Mouse (Mus musculus) lung, postnatal 25 days (tissue): ENCODE data around the gene Tgfbr1.

Experiments used
- DNase-seq: peaks from one replicate; pipeline ENCODE4 v3.0.0; 2022; ENCODE audit warnings: low spot score

Gene Tgfbr1

DNA sequence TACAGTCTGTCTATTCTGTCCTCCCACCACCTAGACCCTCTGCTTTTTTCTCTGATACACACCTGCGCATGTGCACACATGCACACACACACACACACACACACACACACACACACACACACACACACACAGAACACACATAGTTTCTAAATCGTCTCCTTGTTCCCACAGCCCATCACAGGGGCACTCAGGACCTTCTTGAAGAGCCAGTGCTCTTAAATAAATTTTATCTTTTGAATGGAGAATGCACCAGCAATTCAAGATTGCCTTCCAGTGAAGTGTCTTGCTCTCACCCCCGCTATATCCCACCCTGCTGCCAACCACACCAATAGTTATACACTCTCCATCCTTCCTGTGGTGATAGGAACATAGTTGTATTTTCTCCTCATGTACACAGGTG lies 69.9 kb downstream of the Tgfbr1 start:
- no peak for DNase-seq

DNA sequence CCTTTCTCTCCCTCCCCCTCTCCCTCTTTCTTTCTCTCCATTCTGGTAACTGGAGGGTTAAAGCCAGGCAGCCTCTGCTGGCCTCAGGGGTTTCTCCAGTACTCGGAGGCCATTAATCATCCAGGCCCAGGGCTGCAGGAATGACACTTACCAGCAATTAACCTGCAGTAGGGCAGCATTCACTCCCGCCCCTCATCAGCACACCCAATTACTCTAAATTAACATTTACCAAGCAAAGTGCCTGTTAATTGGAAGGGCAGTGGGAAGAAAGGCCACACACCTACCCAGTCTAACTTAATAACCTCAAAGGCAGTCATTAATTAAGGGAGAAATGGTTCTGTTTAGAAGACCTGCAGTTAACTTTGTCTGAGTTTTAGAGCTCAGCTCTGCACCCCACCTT lies 71.4 kb downstream of the Tgfbr1 start:
- DNase-seq = no peak

DNA sequence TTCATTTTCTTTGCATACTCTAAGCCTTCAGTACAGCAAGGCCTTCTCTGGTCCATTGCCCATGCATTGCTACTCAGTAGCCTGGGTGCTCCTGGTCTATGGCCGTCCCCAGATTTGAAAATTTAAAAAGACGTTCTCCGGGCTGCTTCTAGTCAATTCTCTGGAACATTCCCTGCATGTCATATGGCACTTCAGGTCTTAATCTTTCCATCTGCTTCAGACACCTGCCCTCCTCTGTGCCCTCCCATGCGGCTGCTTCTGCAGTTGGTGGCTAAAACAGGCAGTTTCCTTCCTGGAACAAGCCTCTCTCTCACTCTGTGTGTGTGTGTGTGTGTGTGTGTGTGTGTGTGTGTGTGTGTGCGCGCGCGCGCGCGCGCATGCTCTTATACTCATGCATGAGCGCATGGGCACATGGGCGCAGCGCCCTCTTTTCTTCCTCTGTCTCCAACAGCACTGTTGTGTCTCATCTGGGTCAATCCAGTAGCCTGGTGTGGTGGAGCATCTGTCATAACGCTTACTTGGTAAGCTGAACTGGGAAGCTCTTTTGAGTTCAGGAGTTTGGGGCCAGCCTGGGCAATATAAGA lies 72.3 kb downstream of the Tgfbr1 start:
- DNase-seq = no peak

DNA sequence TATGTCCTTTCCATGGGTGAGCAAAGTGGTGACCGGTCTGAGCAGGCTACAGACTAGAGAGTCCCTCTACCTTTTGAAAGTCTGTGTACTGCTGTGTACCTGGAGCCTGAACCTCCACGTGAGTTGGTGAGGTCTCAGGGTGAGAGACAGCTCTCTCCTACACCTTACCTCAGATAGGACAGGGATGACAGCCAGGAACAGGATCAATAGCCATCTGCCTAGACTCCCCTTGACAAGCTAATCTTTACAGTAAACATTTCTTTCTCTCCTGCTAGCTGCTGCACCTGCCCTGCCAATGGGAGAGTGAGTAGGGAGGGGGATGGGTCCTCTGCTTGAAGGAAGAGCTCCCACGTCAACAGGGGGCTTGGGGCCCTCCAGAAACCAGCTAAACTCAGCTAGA lies 74.6 kb downstream of the Tgfbr1 start:
- no peak for DNase-seq

DNA sequence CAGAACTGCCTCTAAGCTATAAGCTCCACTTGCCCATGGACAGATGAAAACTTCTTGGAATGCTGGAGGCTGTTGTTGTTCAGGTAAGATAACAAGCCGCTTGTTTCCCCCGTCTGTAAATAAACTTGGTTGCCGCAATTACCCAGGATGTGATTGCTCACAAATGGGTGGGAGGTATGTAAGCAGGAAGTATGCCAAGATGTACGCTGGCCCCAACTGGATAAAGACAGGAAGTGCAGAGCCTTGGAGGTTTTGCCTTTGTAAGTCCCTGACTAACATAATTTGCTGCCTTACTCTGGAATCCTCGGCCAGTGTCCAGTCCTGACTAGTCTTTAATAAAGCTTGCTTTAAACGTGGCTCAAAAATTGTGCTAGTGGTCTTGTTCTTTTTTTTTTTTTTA lies 77.5 kb downstream of the Tgfbr1 start:
- DNase-seq = no peak

DNA sequence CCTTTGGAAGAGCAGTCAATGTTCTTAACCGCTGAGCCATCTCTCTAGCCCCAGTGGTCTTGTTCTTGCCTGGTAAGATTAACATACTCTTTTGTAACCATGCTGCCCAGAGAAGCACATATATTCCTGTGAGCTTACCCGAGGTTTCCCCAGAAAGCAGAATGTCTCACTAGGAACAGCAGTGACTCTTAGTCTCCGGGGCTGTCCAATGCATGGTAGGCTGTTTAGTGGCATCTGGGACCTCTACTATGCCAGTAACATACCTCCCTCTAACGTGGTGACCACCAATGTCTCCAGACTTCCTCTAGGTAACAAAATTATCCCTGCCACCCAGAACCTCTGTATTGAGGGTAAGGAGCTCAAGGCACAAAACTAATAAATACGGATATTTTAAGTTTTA lies 78.1 kb downstream of the Tgfbr1 start:
- DNase-seq = no peak

DNA sequence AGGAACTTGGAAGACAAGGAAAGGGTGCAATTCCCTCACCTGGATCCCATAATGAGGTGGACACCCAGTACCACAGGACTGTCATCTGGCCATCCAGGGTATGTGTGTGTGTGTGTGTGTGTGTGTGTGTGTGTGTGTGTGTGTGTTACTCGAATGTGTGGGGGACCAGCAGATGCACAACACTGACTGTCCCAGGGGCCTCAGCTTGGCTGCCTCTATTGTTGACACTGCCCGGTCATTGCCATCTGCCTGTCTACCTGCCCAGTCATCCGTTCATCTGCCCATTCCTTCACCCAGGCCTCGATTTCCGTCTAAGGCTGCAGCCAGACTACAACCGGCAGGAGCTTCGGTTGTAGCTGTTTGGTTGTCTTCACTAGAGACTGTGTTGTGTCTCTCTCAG lies 79.7 kb downstream of the Tgfbr1 start:
- DNase-seq = no peak

DNA sequence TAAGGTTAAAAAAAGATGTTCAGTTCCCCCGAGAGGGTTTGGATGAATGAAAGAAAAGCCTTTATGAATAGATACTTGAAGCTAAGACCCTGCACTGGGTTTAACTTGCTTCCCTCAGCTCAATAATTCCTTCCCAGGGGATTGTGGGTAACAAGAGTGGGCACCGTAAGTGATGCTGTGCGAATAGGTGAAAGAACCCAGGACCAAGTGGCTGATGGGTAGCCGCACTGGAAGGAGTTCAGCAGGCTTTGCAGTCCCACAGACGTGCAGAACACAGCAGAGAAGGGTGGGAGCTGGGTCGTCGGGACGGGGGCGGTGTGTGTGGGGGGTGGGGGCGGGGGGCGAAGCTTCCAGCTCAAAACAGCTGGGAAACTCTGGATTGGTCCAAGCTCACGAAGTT lies 82.1 kb downstream of the Tgfbr1 start:
- DNase-seq = no peak

DNA sequence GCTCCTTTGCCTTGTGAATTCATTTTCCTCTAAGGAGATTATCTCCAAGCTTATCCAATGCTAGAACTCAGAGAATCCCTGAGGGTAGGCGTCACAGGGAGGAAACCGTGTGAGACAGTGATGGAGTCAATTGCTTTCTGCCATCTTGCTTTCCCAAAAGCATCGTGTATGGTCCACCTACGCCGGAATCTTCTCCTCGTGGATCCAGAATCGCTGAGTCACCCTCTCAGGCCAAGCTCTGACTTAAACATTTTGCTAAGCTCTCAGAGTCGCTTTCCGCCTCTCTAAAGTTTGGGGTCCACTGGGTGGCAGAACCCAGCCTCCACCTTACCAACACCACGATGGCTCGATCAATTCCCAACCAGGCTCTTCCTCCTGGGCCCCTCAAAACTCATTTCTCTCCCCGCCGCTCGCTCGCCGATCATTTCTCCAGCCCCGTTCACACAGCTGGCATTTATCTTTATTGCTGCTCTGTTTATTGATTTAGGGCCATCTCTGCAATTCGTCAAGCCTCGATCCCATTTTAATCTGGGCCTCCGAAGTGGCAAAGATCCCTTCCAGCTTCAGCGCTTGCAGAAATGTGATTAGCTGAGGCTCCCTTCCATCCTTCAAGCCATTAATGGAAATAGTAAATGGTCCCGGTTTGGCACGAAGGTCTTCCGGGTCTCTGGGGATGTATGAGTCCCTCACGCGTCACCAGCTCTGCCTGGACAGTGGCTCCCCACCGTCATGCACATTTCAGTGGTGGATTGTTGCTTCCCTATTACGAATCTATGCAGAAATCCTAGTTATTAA lies 82.7 kb downstream of the Tgfbr1 start:
- DNase-seq = no peak

DNA sequence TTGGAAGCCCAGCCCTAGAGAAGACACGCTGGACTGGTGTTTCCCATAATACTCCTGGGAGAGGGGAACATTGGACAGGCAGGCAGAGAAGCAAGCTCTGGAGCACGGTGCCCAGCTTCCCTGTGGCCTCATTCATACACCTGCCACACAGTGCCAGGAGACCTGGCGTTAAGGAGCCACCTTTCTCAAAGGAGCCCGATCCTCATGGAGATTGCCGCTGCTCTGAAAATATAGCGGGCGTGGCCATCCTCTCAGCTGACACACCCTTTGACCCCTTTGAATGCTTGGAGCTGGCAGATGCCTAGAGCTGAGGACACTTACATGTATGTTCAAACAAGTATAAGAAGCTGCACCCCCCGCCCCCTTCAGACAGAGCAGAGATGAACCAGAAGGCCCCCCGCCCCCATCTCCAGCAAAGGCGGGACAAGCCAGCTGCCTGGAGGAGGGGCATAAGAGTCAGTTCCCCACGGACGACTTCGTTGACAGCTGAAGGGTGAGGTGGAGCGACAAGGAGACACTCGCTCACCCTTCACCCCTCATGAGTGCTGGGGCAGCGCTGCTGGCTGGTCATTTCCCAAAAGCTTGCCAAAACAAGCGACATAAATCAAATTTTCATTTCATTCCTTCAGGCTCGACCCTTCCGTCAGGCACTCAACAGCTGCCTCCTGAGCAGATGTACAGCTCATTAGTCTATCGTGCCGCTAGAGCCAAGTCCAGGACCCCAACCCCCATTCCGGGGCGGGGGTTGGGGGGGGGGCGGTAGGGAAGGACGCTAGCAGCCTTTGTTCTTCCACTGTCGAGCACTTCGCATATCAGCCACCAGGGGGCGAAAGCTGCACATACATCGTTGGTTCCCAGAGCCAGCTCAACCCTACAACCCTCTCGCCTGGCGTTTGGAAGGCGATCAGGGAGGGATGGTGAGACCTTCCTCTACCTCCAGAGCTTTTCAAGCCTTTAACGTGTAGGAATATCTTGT lies 84.6 kb downstream of the Tgfbr1 start:
- DNase-seq = peak; percentile 83

DNA sequence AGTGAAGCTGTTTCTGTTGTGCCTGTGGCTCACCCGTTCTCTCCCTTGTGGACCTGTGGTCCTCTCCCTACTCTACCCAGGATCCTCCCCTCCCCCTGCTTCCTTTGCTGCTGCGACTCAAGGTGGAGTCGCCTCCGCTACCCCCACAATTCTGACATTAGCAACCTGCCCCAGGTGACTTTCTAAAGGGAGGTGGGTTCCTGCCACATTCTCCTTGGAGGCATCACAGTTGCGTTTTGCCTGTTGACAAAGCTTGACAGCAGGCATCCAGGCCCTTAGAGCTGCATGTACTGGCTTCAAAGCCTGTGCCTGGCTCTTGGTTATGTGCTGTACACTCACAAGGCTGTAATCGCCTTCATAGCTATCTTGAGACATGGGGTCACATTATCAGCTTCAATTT lies 85.9 kb downstream of the Tgfbr1 start:
- DNase-seq = no peak

DNA sequence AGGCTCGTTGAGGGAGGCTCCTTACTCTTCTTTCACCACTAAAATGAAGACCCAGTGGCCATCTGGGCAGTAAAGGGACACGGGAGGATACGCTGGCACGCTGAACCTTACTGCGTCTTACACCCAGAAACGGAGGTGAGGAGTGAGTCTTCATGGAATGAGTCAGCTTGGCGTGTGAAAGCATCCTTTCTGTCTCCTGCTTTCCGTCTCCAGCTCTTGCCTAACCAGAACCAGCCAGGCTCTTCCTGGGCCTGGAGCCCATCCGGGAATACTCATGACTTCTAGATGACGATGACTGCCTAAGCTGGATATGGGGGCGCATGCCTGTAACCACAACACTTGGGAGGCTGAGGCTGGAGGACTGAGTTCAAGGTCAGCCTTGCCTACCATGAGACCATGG lies 87.9 kb downstream of the Tgfbr1 start:
- no peak for DNase-seq

DNA sequence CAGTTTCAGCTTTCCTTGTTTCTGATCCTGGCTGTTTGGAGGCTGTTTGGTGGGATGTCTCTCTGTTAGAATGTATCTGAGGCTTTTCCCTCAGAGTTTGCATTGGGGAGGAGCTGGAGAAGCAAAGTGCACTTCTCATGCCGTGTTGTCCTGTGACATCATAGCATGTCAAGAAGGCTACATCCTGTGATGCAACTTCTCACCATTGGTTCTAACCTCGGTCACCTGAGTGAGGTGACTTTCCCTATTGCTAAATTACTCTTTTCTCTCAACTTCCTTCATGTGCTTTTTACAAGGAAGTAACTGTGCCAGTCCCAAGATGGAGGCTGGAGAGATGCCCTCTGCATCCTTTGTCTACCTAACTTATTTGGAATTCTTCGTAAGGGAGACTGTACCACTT lies 95.5 kb downstream of the Tgfbr1 start:
- no peak for DNase-seq

DNA sequence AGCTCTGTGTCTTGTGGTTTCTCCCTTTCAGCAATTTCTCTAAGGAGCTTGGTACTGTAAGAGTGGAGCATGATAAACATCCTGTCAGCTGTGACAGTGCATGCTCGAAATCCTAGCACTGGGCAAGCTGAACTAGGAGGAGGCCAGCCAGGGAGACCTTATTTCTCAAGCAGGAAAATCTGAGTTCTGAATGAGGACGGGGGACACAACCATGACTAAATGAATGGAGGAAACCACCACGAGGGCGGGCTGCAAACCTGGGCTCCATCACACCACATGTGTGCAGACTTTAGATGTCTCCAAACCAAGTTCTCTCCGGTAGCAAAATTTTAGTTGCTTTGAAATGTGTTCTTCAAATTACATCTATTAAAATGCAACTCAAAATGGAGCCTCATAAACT lies 96.1 kb downstream of the Tgfbr1 start:
- no peak for DNase-seq

DNA sequence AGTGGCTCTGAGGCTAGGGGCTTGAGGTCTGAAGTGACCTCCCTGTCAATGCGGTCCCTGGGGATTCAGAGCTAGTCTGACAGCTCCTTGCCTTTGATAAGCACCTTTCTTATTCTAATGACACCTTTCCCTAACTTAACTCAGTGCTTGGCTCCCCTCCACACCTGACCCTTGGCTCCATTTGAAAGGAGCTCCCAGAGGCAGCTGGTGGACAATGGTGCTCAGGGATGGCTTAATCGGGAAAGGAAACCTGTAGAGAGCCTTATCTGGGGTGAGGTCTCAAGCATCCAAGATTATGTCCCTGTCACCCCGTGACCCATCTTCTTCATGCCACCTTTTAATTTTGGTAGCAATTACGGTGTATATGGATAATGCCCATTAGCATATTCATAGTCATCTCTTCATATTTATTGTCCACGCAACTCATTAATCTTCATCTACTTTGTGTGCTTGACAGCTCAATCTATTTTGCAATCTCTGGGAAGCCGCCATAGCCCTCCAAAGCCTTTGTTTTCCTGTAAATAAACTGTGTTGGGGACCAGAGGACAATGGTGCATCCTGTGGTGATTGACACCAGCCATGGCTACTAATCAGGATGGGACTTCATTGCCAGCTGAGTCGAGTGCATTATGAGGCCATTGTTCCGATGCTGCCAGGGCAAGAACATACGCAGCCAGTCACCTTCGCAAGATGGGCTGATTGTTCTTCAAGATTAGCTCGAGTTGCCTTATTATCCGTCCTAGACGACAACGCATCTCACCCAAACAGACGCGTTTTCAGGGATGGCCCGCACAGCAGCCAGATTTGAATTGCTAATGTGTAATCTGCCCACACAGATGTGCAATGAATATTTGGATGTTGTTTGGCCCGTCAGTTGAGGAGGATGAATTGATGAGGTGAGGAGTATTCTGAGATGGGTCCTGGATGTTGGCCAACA lies 96.8 kb downstream of the Tgfbr1 start:
- DNase-seq = no peak
